Mouse (Mus musculus) left cerebral cortex, postnatal 36 days (tissue): ENCODE measurements at regions not wholly inside any gene's neighbourhood (a gene's known extent, or its start where the extent isn't known, plus 50 kb on each side); places are given as distances from the start of the nearest gene placed in this dataset.
"Not testable (repeated sequence)": the region's sequence is repeated elsewhere in the genome, so short reads cannot be mapped to it uniquely, and the experiment has no call there.

Source experiments
- DNase-seq, 2 experiments: peaks; one replicate each; pipeline ENCODE4 v3.0.0; 2021 to 2022; ENCODE audit warnings: low spot score in 2 of 2, mixed read lengths in 1 of 2
- intact Hi-C: fragments of 180-260 bp; cut with DNase I; formaldehyde crosslinking; loops from one replicate; pipeline ENCODE4 v1.15.1; 2025

DNA sequence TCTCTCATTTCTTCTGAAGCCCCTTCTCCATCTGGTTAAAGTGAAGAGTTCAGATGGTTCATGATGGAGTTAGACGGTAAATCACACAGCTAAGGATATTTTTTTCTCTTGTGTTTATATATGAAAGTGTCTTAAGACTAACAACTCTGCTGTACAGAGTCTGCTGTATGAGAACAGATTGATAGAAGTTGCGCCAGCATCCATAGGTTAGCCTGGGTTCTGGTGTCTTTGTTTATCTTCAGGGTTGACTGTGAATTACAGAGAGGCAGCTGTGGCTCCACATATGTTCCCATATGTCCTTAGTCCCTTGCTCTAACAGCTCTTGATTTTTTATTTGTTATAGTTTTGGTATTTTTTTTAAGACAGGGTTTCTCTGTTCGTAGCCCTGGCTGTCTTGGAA is 334.9 kb upstream of the Api5 start:
- intact Hi-C loops: no loop called here
- DNase-seq: no peak

DNA sequence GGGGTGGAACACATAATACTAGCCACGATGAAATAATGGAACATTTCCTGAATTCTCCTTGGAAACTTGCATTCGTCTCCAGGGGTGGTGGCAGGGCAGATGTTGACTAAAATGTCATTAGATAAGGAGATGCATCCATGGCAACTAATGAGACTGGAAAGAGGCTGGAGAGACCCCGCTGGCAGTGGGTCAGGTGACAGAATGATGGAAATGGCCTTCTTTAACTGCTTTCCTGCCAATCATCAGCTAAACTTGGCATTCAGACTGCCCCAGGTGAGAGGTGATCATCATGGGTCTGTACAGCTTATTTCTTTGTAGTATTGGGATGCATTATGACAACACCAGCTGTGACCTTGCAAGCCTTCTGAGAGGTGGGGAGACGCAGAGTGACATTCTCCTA is 334.3 kb upstream of the Api5 start:
- intact Hi-C loops: no loop called here

DNA sequence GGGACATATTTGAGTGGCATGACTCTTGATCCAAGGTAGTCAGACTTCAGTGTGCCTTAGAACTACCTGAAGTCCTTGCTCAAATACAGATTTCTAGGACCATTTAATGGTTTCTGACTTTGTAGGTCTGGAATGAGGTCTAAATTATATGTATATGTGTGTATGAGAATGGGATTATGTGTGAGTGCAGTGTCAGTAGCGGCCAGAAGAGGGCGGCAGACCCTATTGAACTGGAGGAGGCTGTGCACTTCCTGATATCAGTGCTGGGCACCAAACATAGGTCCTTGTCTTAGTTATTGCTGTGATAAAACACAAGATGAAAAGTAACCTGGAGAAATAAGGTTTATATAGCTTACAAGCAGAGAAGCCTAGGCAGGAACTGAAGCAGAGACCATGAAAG is 328.6 kb upstream of the Api5 start:
- no peak for DNase-seq
- intact Hi-C loops: loop anchor here (10.0 kb wide), 1 partner anchor 292 kb away; no protein-coding TSS in a partner anchor

More for the DNA sequence above, 334.3 kb upstream of the Api5 start:
- DNase-seq: no peak

- intact Hi-C loops: loop anchor here (10.0 kb wide), 1 partner anchor 290 kb away; no protein-coding TSS in a partner anchor
- DNase-seq: no peak
These were observed 327.0 kb upstream of the Api5 start for GRCm38 (mm10) chr2:94764852-94765435.

GRCm38 (mm10) chr2:94764451-94764850 is 326.5 kb upstream of the Api5 start:
- intact Hi-C loops: loop anchor here (10.0 kb wide), 1 partner anchor 290 kb away; no protein-coding TSS in a partner anchor
- DNase-seq: no peak

GRCm38 (mm10) chr2:94748161-94748711 is 310.3 kb upstream of the Api5 start:
- peak; percentile 20 for DNase-seq
- intact Hi-C loops: no loop called here

GRCm38 (mm10) chr2:94729791-94730190 is 291.9 kb upstream of the Api5 start:
- DNase-seq: no peak
- intact Hi-C loops: no loop called here

DNA sequence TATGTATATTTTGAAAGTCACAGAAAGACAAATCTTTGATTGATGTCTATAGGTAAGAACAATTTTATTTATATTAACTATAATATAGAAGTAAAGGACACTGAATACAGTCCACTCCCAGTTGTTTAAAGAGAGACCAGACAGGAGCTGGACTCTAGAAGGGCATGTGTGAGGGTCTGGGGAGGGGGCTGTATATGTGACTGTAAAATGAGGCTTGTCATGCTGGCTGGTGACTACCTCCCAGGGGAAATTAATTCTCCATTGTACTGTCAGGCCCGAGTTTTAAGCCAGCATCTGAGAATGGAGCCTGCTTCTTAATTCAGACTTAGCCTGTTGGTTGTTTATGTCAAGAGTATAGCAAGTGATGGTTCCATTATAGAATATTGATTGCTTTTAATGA is 261.4 kb upstream of the Api5 start:
- no peak for DNase-seq
- intact Hi-C loops: no loop called here

DNA sequence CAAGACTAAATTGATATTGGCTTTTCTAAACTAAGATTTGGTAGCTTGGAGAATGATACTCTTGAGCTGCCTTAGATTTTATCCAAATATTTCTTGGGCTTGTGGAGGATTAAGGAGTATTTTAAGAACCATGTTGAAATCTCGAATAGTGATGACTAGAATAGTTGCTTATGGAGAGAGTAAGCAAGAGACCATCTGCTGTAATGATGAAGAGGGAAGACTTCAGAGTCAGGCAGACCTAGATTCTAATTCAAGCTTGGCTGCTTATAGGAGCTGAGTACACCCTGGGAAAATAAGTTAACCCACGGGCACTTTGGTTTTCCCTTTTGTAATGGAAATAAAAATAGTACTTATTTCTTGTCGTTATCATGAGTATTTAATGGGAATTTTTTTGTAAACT is 257.3 kb upstream of the Api5 start:
- DNase-seq: no peak
- intact Hi-C loops: no loop called here

DNA sequence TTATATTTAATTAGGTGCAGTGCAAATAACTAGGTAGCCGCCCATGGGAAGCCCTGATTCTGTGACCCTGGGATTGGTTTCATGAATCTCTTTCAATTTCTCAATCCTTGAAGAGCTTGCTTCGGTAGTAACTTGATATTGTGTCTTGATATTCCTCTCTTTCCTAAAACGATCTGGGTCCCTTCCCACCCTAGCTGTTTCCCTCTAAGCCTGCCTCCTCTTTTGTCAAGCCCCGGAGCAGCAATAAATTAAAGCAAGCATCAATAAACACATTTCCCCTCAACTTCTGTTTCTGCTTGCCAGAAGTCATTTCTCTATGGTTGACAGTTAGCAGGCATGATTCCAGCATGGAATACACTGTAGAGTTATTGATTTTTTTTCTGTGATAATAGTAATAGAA is 252.6 kb upstream of the Api5 start:
- no peak for DNase-seq
- intact Hi-C loops: no loop called here

GRCm38 (mm10) chr2:94685619-94686018 is 247.7 kb upstream of the Api5 start:
- intact Hi-C loops, DNase-seq: not testable (repeated sequence)

- no peak for DNase-seq
- intact Hi-C loops: no loop called here
These were observed 242.3 kb upstream of the Api5 start for GRCm38 (mm10) chr2:94680096-94680765.

- DNase-seq: no peak
- intact Hi-C loops: no loop called here
These were observed 227.9 kb upstream of the Api5 start for GRCm38 (mm10) chr2:94665850-94666249.

GRCm38 (mm10) chr2:94658426-94658825 is 220.5 kb upstream of the Api5 start:
- DNase-seq: no peak
- intact Hi-C loops: no loop called here
